Mouse (Mus musculus) WW6 (cell line): Measurements from ENCODE around the gene Dnah11.

Experiments used
- DNase-seq: peaks from one replicate; pipeline ENCODE4 v3.0.0-alpha.2; 2013; ENCODE audit warnings: low read depth, low spot score

Dnah11 gene

DNA sequence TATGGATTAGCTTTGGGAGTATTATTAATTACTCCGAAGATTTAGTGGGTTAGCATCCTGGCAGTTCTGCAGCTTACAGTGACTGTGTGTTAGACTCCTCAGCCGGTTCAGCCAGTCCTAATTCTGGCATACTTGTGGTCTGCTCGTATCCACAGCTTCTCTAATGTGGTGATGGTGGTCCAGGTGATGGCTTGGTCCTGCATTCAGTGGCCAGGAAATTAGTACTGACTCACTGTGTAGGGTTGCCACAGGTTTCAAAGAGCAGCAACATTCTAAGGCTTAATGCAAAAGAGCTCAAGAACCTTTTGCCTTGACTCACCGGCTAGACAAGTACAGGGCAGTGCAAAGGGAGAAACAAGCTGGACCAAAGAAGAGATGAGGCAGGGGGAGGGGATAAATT lies 103.9 kb downstream of the Dnah11 start:
- no peak for DNase-seq

DNA sequence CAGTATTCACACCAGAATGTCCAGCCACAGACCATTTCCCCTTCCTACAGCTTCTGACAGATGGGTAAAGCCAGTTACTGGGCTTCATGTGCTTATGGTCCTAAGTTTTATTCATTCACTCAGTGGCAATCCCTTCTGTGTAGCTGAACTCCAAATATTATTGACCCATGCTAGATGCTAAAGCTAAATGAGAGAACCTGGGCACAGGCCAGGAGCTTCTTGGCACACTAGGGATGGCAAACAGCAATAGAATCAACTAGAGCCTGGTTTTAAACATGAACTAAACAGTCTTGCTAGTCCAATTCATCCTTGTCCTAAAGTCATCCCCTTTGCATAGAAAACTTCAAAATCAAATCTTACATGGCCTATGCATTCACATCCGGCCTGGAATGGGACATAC lies 113.6 kb downstream of the Dnah11 start:
- no peak for DNase-seq

DNA sequence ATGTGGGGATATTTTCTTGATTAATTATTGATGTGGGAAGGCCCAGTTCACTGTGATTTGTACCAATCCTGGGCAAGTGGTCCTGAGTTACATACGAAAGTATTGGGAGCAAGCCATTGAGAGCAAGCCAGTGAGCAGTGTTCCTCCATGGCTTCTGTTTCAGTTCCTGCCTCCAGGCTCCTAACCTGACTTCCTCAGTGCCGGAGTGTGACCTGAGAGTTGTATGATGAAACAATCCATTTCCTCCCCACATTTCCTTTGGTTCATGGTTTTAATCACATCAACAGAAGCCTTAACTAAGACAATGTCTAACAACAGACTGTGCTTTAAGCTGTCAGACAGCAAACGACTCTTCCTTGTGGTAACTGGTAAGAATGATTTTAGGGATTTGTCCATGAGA lies 114.0 kb downstream of the Dnah11 start:
- DNase-seq = no peak

DNA sequence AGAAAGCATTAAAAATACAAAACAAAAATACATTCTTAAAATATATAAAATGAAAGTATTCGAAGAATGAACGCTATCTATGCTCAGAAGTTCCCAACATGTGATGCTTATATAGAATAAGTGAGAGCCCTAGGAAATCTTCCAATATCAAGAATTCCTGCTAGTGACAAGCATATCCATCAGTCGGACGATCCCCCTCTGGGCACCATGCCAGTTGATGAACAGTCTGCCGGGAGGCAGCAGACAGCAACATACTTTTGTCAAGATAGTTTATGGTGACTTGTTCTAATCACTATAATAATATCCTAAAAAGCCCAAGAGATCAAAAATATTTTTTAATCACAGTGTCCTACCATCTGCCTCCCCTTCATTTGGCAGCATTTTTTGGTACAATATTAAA lies 114.7 kb downstream of the Dnah11 start:
- DNase-seq = no peak

DNA sequence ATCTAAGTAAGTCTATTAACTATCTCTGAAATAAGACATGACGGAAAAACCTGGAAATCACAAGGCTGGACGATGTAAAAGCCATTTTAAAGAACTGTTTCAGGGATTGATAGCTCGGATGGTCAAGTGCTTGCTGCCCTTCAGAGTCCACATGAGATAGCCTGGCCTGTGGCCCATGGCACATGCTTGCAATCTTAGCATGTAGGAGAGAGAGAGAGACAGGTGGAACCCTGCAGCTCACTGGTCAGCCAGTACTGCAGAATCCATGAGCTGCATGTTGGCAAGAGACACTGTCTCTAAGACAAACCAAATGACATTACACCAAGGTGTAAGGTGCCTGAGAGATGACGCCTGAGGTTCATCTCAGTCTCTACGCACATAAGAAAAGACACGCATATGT lies 118.4 kb downstream of the Dnah11 start:
- DNase-seq = no peak

DNA sequence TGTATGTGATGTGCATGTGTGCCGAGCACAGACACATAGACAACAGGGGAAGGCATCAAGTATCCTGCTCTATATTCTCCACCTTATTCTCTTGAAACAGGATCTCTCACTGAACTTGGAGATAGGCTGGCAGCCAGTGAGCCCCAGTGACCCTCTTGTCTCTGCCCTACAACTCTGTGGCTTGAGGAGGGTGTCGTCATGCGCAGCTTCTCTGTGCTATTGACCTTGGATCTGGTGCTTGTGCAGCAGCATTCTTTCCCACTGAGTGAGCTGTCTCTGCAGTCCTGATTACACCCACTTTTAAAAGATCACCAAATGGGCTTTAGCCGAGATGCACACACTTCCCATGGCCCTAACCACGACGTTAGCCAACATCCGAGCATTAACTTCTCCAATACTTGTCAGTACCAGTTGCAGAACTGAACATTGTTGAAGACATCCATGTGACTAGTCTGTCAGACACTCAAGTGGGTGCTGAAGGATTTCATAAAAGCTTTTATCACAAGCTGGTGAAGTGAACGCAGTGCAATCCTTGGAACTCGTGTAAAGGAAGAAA lies 120.3 kb downstream of the Dnah11 start:
- DNase-seq = no peak

DNA sequence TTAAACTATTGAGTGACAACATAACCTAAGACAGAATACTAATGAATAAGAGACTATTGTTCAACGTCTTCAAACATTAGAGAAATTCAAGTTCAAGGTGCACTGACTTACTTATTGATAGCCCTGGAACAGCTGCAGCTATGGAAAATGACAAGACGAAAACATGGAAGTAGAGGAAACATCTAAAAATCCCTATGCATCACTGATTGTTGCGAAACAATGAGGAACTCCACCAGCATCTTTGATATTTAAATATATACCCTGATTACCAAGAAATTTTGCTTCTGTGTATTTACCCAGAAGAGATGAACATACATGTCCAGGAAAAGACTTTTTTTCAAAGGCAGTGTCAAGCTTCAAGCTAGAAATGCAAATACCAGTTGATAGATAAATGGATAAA lies 122.0 kb downstream of the Dnah11 start:
- DNase-seq = no peak

DNA sequence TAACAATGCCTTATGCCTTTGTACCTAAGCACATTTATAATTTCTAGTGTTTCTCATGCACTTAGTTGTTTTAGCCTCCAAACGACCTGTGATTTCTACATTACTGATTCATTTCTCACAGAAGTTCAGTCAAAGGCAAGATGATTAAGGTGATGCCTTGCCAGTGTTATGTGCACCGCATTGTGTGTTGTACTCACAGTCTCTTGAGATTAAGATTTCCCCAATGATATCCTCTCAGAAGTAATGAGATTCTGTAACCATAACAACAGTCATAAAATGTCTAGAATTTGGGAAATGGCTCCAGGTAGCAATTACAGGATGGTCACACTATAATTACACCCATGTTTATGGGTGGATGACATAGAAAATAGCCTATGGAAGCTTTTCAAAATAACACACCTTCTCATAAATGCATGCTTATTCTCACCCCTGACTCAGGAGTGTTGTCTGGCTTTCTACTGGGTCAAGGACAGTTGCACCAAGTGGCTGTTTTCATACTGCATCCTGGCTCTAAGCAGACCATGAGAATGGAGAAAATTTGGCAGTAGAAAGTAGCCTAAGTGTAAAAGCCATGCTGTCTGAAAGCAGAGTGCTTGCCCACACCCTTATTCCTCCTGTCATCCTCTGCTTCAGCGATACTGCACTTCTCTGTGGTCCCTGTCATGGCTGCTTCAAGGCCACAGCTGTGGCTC lies 126.5 kb downstream of the Dnah11 start:
- DNase-seq = no peak

DNA sequence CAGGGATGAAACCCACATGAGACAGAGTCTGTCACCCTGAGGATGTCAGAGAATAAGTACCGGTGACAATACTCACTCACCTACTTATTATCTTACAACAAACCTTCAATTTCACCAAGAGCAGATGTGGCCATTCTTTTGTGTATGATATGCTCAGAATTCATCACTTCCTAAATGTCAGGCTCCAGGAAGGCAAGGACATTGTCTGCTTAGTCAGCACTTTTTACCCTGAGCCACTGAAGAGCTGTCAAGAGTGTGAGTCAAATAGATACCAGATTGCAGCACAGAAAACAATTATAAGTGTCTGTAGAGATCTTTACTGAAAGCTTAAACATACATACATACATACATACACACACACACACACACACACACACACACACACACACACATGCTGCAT lies 127.2 kb downstream of the Dnah11 start:
- no peak for DNase-seq

DNA sequence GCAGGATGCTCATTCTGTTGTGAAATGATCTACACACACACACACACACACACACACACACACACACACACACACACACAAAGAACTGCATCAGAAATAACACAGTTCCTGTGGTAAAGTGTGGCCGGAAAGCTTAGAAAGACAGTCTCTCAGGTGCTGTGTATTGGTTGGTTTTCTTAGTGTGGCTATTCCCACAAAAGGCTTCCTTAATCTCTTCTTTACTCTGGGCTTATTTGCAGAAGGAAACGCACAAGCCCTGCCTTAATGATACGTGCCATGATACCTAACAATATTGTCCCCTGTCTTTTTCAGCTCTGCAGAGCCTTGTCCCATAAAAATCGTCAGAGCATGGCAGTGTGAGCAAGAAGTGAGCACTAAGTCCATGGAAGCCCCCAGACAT lies 130.1 kb downstream of the Dnah11 start:
- DNase-seq = no peak

DNA sequence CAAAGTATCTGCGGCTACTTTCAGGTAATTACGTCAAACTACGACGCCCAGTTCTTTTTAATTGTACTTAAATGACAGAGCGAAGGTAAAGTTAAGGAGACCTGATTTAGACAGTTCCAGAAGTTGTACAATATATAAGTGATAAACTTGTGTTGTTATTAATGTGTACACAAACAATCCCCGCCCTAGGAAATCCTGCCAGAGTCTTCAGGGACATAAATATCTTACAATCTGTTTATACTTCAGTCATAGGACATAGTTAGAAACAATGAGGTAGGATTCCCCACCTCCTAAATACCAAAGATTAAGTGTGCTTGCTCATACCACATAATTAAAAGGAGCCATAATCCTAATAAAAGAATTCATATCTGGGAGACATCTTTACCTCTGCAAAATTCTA lies 136.5 kb downstream of the Dnah11 start:
- DNase-seq = no peak

DNA sequence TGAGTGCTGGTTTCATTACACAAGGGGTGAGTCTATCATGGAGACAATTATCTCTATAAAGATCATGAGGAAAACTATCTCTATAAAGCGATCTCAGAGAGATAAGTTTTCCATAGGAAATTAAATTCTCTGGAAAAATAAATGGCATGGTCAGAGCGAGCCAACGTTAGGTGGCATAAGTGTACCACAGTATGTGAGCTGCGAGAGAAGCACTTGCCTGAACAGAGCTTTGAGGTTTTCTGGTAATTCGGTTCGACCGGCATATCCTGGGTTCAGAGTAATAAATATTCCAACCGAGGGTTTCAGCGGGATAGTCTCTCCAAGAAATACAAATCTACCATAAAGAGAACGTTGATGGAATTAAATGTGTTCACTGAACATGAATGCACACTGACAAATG lies 142.0 kb downstream of the Dnah11 start:
- no peak for DNase-seq

DNA sequence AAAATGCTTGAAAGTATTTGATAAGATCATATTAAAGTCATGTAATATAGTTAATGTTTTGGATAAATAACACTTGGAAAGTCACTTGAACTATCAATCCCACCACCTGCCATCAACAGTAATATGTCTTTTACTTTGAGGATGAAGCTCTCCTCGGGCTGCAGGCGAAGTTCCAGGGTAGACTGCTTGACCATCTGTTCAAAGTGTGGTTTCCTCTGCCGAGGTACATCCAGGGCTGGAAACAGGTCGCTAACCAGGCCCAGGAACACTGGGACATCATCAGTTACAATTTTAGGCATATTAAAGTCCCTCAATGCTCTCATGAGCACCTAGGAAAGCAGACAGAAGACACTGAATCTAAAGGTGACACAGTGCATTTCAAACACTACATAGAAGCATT lies 153.5 kb downstream of the Dnah11 start:
- DNase-seq = no peak

DNA sequence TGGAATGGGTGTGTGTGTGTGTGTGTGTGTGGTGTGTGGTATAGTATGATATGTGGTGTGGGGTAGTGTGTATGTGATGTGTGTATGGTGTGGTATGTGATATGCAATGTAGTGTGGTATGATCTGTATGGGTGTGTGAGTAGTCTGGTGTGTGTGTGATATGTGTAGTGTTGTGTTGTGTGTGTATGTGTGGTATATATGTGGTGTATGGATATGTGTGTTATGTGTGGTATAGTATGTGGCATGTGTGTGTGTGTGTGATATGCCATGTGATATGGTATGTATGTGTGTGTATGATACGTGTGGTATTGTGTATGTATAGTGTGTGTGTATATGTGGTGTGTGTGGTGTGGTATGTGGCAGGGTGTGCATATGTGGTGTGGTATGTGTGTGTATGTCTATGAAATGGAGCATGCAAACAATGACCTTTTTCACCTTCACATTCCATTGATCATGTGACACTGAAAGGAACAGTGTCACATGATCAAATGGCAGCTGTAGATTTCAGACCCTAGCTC lies 155.7 kb downstream of the Dnah11 start:
- no peak for DNase-seq

DNA sequence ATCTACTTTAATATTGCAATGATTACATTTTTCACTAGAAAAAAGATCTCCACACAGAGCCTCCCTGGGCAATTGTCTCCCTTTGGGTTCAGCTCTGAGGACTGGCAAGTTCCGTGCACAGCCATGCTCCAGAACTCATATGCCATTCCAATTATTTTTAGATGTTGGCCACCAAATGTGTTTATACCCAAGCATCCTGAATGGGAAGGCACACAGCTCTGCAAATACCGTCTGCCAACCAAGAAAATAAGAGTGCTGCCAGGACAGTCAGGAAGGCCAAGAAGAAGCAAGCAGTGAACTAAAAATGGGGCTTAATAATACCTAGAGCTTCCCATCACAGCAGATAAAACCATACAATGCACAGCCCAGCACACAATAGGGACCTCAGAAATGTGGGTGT lies 156.6 kb downstream of the Dnah11 start:
- no peak for DNase-seq

DNA sequence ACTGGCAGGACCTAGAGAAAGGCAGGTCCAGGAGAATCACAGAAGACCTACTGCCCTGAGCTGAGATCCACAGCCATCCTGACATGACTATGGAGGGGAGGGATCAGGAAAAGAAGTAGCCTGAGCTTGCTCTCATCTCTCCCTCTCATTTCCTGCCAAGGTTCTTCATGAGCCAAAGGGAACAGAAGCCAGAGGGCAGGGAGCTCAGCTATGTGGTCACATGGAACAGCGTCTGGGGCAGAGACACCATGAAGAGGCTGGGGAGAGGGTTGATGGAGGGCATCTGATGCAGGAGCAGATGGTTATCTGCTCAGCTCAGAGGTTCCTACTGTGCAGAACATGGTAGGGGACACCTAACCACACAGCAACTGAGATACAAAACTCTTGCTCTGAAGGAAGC lies 163.9 kb downstream of the Dnah11 start:
- DNase-seq = no peak

DNA sequence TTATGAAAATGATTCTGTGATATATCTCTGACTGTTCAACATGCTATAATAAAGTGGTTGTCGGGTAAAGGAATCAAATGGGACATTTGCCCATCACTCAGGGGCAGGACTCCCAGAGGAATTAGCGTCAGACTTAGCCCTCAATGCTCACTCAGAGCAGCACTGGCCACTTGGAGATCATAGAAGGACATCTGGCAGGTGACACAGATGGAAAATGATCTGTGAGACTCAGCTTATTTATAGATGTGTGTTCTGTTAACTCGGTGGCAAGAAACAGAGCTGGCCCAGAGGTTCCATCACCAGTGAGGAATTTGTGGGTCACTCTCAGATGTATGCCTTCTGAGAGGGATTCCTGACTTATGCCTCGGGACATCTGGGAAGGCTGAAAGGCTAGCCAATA lies 173.1 kb downstream of the Dnah11 start:
- DNase-seq = no peak

DNA sequence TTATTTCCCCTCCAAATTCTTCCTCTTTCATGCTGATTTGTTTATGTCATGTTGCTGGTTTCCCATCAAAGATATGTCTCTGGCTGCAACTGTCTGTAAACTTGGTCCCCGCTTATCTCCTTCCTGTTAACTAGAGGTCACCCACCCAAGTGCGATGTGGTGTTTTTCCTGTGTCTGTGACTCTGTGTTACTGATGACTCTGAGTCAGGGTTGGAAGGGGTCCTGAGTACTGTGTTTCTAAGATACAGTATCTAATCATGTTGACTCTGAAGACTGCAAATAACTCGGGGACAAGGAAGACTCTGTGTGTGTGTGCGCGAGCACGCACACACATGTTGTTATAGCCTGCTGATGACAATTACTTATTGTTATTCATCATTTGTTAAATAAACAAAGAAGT lies 179.9 kb downstream of the Dnah11 start:
- DNase-seq = no peak

DNA sequence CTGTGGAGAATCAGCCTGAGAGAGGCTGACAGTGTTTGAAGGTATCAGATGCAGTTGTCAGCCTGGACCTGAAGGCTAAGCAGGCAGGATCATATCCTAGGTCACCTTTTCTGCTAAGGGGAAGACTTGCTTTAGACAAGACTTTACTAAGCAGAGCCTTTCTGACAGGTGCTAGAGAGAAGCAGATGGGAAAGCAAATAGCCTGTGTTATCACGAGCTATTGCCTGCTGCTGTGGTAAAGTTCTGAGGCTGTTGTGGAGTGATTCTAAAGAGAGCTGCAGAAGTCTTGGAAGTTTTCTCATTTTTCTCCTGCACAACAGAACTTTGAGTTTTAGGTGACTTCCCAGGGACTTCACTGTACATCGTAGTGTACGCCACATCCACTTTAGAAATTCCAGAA lies 185.0 kb downstream of the Dnah11 start:
- no peak for DNase-seq

DNA sequence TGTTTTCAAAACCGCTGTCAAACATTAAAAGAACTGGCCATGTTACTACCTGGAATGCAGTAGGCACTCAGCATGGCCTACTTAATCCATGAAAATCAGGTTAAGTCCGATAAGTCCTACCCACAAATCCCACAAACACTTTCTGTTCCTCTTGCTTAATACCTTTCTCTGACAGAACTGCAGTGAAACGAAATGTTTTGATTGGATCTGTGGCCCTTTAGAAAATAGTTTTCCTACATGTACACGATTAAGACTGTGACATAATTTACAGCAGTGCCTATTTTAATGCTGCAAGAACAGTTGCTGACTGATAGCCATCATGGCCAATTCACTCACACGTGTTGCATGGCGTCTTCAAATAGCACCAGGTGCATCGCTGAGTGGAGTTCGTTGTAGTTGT lies 186.9 kb downstream of the Dnah11 start:
- no peak for DNase-seq

DNA sequence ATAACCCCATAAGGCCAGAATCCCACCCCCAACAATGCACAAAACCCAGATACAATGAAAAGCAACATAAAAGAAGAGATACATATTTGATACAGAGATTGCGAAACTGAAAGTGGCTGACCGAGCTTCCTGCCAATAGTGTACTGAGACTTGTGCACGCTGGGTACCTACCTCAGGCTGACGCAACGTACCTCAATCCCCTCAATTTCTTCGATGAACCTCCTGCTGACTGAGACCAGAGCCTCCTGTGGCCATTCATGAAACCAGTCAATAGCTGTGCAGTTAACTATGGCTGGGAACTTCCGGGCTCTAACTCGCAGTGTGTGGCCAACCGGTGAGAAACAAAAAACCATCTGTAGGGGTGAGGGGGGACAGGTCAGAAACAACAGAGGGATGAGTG lies 203.9 kb downstream of the Dnah11 start:
- no peak for DNase-seq

DNA sequence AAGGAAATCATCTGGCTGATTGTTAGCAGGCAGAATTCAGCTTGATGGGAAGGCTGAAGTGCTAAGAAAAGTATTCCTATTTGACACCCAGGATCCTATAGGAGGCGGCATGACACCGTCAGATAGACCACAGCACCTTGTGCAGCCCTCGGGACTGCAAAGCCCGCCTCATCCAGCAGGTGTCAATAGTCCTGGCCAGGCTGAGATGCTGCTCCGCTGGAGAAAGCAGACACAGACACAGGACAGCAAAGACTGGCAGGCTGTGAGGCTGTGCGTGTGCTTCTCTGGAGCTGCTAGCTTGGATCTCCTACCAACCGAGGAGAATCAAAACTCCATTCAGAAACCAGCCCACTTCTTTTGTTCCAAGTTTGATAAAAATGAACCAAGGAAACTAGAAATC lies 205.3 kb downstream of the Dnah11 start:
- DNase-seq = peak; percentile 61

DNA sequence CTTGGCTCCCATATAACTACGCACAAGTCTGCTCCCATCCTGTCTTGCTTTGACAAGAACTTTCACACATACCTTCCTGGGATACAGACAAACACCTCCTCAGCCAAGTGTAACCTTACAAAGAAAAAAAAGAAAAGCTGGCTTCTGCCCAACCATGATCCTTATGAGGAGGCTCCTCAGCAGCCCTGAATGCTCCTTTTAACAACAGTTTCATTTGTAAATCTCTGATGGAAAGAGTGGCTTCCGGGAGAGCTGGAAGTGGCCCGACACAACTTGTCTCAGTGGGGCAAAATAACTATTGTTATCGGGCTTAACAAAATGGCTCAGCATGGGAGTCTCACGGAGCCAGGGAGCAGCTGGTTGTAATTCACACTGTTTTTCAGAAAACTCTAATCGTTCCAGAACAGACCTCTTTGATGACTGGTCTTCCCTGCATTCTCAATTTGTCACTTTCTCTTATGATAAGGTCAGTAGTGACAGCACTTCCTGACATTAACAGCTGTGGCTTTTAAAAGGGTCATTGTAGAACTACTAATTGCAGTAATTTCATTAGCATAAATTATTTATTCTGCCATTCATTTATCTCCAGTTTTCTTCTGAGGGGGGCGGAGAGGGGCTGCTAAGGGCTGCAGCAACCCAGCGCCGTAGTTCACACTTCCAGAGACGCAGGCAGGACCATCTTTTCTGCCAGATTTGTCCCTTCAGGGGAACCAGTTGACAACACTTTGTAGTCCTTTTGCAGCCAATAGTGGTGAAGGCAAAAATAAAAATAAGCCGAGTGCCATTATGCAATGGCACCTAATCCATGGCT lies 209.6 kb downstream of the Dnah11 start:
- no peak for DNase-seq
